Mouse (Mus musculus) thymus, adult 2 months (tissue): ENCODE data around the gene C77080.

Experiments
- CTCF ChIP-seq: fragments of 200-500 bp; IDR thresholded peaks from 2 replicates; pipeline ENCODE4 v1.5.1; 2012; ENCODE audit warnings: mild to moderate bottlenecking, control low read depth, low read length, moderate library complexity, borderline replicate concordance; ENCODE audit not compliant: control insufficient read depth, poor library complexity, insufficient read depth; ENCODE audit errors: extremely low read depth
- POLR2A ChIP-seq: fragments of 200-500 bp; IDR thresholded peaks from 2 replicates; pipeline ENCODE4 v1.6.1; 2012; ENCODE audit warnings: mild to moderate bottlenecking, low read length, control low read depth, moderate library complexity; ENCODE audit not compliant: control insufficient read depth, poor library complexity, insufficient read depth; ENCODE audit errors: extremely low read depth

- no peak for TF ChIP-seq CTCF
- no peak for TF ChIP-seq POLR2A
Observed at GRCm38 (mm10) chr4:129248243-129248767, 12.9 kb downstream of the C77080 start.
